Mouse (Mus musculus) forelimb bud, embryonic 11.5 days (tissue): ENCODE data around the gene Gapvd1.
"Not testable (repeated sequence)": the region's sequence is repeated elsewhere in the genome, so short reads cannot be mapped to it uniquely, and the experiment has no call there.

Experiments used
- DNase-seq: peaks from one replicate; pipeline ENCODE4 v3.0.0-alpha.2; 2012; ENCODE audit warnings: low read depth, low spot score

Gene Gapvd1

GRCm38 (mm10) chr2:34771368-34772226, 16.6 kb upstream of the Gapvd1 start, which contains the start of gene Hspa5:
Hspa5 (plus strand) TSS chr2:34771970.
- DNase-seq: peak; percentile 100

- no peak for DNase-seq
Observed at GRCm38 (mm10) chr2:34770951-34771350, 15.9 kb upstream of the Gapvd1 start.

GRCm38 (mm10) chr2:34770049-34770448, 15.0 kb upstream of the Gapvd1 start:
- no peak for DNase-seq

GRCm38 (mm10) chr2:34764801-34765200, 9.8 kb upstream of the Gapvd1 start:
- no peak for DNase-seq

- DNase-seq: no peak
Observed at GRCm38 (mm10) chr2:34762872-34763271, 7.8 kb upstream of the Gapvd1 start.

GRCm38 (mm10) chr2:34762174-34762573, 7.1 kb upstream of the Gapvd1 start:
- DNase-seq: no peak

GRCm38 (mm10) chr2:34761272-34761671, 6.2 kb upstream of the Gapvd1 start:
- DNase-seq: not testable (repeated sequence)

- DNase-seq: no peak
Observed at GRCm38 (mm10) chr2:34757341-34757740, 2.3 kb upstream of the Gapvd1 start.

GRCm38 (mm10) chr2:34753811-34754550, 1.1 kb downstream of the Gapvd1 start:
- peak; percentile 80 for DNase-seq

GRCm38 (mm10) chr2:34750245-34750644, 4.8 kb downstream of the Gapvd1 start:
- no peak for DNase-seq

- DNase-seq: no peak
Observed at GRCm38 (mm10) chr2:34748479-34748878, 6.6 kb downstream of the Gapvd1 start.

GRCm38 (mm10) chr2:34745673-34746072, 9.4 kb downstream of the Gapvd1 start:
- no peak for DNase-seq

- DNase-seq: no peak
Observed at GRCm38 (mm10) chr2:34744476-34744875, 10.6 kb downstream of the Gapvd1 start.

GRCm38 (mm10) chr2:34742675-34743074, 12.4 kb downstream of the Gapvd1 start:
- no peak for DNase-seq

- no peak for DNase-seq
Observed at GRCm38 (mm10) chr2:34741390-34742159, 13.5 kb downstream of the Gapvd1 start.

- DNase-seq: no peak
Observed at GRCm38 (mm10) chr2:34739684-34740391, 15.2 kb downstream of the Gapvd1 start.

GRCm38 (mm10) chr2:34737911-34738310, 17.1 kb downstream of the Gapvd1 start:
- no peak for DNase-seq

GRCm38 (mm10) chr2:34736626-34737025, 18.4 kb downstream of the Gapvd1 start:
- no peak for DNase-seq

GRCm38 (mm10) chr2:34727045-34727728, 27.8 kb downstream of the Gapvd1 start:
- DNase-seq: no peak

GRCm38 (mm10) chr2:34725269-34725668, 29.8 kb downstream of the Gapvd1 start:
- DNase-seq: no peak

- no peak for DNase-seq
Observed at GRCm38 (mm10) chr2:34718196-34718595, 36.8 kb downstream of the Gapvd1 start.
